Mouse (Mus musculus) urinary bladder, postnatal 14 days (tissue): Measurements from ENCODE around the gene Rsc1a1.
A peak's percentile ranks its signal among the peaks of the same experiment; 100 is the strongest.

Experiments used
- DNase-seq: peaks from one replicate; pipeline ENCODE4 v3.0.0; 2021; ENCODE audit warnings: low spot score

Rsc1a1 gene

GRCm38 (mm10) chr4:141653813-141654212 lies 31.6 kb downstream of the Rsc1a1 start:
- no peak for DNase-seq

DNA sequence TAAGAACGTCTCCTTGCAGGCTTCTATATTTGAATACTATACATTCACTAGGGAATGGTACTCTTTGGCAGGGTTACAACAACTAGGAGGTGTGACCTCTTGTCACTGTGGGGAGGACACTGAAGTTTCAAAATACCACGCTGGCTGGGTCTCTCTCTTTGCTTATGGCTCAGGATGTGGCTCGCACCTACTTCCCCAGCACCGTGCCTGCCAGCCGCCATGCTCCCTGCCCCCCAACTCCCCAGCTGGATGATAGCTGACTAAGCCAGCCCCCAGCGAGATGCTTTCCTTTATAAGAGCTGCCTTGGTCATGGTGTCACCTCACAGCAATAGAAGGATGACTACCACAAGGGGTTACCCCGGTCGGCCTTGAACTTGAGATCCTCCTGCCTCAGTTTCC lies 32.4 kb downstream of the Rsc1a1 start:
- no peak for DNase-seq

DNA sequence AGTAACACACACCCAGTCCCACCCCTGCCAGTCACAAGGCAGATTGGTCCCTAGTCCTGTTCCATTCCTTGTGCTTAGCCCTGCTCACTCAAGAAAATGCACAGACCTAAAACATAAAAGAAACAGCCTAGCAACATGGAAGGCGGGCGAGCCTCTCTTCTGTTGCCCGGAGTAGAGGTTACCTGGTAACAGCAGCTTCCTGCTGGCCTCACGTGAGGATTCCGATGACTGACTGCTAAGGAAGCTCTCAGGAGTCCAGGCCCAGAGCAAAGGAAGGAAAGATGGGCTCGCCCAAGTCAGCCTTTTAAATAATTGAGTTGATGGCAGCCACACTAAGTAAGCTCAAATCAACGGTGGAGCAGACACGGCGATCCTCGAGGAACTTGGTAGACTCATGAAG lies 33.5 kb downstream of the Rsc1a1 start:
- DNase-seq: no peak

DNA sequence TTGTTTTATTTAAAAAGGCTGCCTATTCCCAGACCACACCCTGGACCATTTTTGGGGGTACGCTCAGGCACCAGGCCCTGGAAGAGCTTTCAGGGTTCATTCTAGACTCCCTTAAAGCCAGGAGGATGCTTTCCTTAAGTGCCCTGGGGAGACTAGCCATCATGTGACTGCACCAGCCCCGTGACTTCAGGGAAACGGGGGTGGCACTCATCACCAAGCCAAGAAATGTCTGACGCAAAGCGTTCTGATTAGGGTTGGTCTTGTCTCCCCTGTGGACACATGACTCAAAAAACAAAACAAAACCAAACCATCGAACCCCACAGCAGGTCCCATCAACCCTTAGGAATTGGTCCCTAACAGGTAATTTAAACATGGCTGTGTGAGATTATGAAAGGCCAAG lies 34.1 kb downstream of the Rsc1a1 start:
- no peak for DNase-seq

GRCm38 (mm10) chr4:141649244-141649643 lies 36.2 kb downstream of the Rsc1a1 start:
- no peak for DNase-seq

GRCm38 (mm10) chr4:141648262-141648661 lies 37.1 kb downstream of the Rsc1a1 start:
- no peak for DNase-seq

DNA sequence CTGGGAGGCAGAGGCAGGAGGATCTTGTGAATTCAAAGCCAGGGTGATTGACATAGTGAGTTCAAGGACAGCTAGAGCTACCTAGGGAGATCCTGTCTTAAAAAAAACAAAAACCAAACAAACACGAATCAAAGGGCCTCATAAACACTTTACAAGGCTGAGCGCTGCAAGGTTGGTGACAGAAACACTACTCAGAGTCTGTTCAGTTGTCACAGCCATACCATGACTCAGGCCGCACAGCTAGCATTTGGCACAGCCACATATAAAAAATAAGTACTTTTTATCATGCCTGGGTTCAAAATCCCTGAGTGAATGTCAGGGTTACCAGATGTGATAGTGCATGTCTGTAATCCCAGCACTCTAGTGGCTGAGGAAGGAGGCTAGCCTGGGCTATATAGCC lies 38.2 kb downstream of the Rsc1a1 start:
- DNase-seq: no peak

DNA sequence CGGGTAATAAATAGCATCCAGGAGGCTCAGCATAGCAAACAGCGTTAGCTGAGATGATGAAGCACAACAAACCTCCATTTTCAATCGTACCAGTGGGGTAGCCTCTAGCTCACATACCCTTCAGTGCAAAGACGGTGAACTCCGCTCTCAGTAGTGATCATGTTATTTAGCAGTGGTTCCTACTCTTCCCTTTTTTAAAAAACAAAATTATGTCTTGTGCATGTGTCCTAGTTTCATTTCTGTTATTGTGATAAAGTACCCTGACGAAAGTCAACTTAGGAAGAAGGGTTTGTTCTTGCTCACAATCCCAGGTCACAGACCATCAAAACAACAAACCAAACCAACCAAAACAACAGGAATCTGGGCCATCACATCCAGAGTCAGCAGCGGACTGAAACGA lies 39.4 kb downstream of the Rsc1a1 start:
- DNase-seq: no peak

- DNase-seq: peak; percentile 36
These were observed 42.1 kb downstream of the Rsc1a1 start for GRCm38 (mm10) chr4:141643118-141643855.

- no peak for DNase-seq
These were observed 43.2 kb downstream of the Rsc1a1 start for GRCm38 (mm10) chr4:141641961-141642811.

DNA sequence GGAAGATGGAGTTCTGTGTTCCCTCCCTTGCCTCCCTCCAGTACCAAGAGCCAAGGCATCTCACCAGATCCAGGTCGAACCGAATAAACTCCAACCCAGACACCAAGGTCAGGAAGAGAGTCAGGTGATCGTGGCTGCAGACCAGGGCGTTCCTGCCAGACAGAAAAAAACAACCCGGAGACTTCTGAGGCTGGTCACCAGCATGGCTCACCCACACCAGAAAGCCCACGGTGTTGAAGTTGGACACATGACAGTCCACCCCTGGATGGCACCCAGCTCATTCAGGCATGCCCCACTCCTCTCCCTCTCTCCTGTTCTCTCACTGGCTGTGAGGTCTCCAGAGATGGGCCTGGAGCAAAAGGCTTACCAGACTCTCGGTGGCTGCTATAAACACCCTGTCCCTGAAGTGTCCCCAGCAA lies 44.0 kb downstream of the Rsc1a1 start:
- no peak for DNase-seq

GRCm38 (mm10) chr4:141639474-141639873 lies 45.9 kb downstream of the Rsc1a1 start:
- DNase-seq: no peak

GRCm38 (mm10) chr4:141636693-141637092 lies 48.7 kb downstream of the Rsc1a1 start:
- DNase-seq: no peak

DNA sequence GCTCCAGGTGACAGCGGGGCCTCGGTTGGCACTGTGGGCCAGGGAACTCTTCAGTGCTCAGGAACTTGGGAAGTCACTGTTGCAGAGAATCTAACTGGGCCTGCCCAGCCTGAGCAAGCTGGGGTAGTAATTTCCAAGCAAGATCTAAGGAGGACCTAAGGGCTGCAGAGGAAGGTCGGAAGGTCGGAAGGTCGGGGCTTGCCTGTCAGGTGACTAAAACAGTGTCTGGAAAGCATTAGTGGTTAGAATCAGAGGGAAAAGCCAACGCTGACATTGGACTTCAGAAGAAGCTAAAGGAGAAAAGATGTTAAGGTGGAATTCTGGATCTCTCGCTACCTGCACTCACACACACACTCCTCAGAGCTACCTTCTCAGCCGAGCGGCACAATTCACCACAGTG lies 49.4 kb downstream of the Rsc1a1 start:
- no peak for DNase-seq
